Mouse (Mus musculus) E14TG2a.4 (cell line): Measurements from ENCODE around the gene Tbk1.

Source experiments
- H3K27me3 ChIP-seq: 2 replicates; pipeline ENCODE4 v1.6.1; 2014; ENCODE audit warnings: low read length, control low read depth; ENCODE audit not compliant: insufficient read depth
- H3K36me3 ChIP-seq: 2 replicates; pipeline ENCODE4 v1.6.1; 2014; ENCODE audit warnings: low read length, control low read depth; ENCODE audit not compliant: insufficient read depth
- H3K4me1 ChIP-seq: replicated peaks from 2 replicates; pipeline ENCODE4 v1.6.1; 2014; ENCODE audit warnings: low read depth, low read length, control low read depth
- H3K4me3 ChIP-seq: replicated peaks from 2 replicates; pipeline ENCODE4 v1.5.1; 2014; ENCODE audit warnings: mild to moderate bottlenecking, low read length
- H3K9me3 ChIP-seq: 2 replicates; pipeline ENCODE4 v1.6.1; 2014; ENCODE audit warnings: low read length, control low read depth
- CTCF ChIP-seq: conservative IDR thresholded peaks from 2 replicates; pipeline ENCODE4 v1.5.1; 2014; ENCODE audit warnings: low read length
- NANOG ChIP-seq: IDR thresholded peaks from 2 replicates; pipeline ENCODE4 v1.6.1; 2014; ENCODE audit warnings: borderline replicate concordance, low read length, mixed read lengths
- POU5F1 ChIP-seq: IDR thresholded peaks from 2 replicates; pipeline ENCODE4 v1.6.1; 2014; ENCODE audit warnings: low read length, borderline replicate concordance

Gene Tbk1

DNA sequence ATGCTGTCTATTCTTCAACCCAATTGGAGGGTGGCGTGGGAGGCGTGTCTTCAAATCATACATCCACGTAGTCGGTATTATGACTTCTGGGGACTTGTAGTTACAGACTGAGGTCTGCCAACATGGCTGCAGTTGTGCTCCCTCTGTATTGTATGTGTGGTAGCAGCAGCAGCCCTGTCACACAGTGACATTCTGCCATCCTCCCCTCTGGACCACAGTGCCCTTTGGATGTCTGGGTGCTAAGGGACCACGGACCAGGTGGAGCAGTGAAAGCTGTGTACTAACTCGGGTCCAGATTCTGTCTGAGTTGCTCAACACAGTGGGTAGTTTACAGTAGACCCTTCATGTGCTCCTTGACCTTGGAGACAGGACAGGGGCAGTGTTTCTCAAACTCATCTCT, 43.0 kb downstream of the Tbk1 start:
- peaks cover 20% of the 10 kb centered on the region for H3K36me3 ChIP-seq
- H3K4me1 ChIP-seq: peaks cover 19% of the 10 kb centered on the region
- no peaks in the 10 kb centered on the region for H3K27me3 ChIP-seq
- no peaks in the 10 kb centered on the region for H3K9me3 ChIP-seq
- H3K4me3 ChIP-seq: no peak overlapping the region
- TF ChIP-seq NANOG (no peak), CTCF (no peak), POU5F1 (no peak)

GRCm38 (mm10) chr10:121542156-121542555, 44.4 kb downstream of the Tbk1 start:
- H3K4me1 ChIP-seq: peaks cover 15% of the 10 kb centered on the region
- peaks cover 18% of the 10 kb centered on the region for H3K36me3 ChIP-seq
- H3K27me3 ChIP-seq: no peaks in the 10 kb centered on the region
- H3K9me3 ChIP-seq: no peaks in the 10 kb centered on the region
- TF ChIP-seq POU5F1: no peak
- no peak for TF ChIP-seq CTCF
- no peak for TF ChIP-seq NANOG
- H3K4me3 ChIP-seq: peak overlapping the region; percentile 70

DNA sequence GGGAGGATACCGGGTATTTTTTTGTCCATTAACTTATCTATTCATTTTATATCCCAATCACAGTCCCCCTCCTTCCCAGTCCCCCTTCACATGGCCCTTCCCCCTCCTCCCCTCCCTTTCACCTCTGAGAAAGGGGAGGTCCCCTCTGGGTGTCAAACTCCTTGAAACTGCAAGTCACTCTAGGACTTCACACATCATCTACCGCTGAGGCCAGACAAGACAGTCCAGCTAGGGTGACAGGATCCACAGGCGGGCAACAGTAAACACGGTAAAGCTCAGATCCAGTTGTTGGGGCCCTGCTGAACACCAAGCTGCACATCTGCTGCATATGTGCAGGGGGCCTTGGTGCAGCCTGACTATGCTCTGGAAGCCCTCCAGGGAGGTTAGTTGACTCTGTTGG, 51.6 kb downstream of the Tbk1 start:
- no peak overlapping the region for H3K4me3 ChIP-seq
- peaks cover 25% of the 10 kb centered on the region for H3K27me3 ChIP-seq
- no peaks in the 10 kb centered on the region for H3K36me3 ChIP-seq
- H3K9me3 ChIP-seq: peaks cover 6% of the 10 kb centered on the region; the same call in 1 of the 2 replicates
- peaks cover 21% of the 10 kb centered on the region for H3K4me1 ChIP-seq
- TF ChIP-seq NANOG (no peak), CTCF (no peak), POU5F1 (no peak)

GRCm38 (mm10) chr10:121533137-121533872, 53.3 kb downstream of the Tbk1 start:
- H3K9me3 ChIP-seq: peaks cover 6% of the 10 kb centered on the region; the same call in 1 of the 2 replicates

GRCm38 (mm10) chr10:121531541-121531940, 55.0 kb downstream of the Tbk1 start:
- Histone ChIP-seq H3K27me3 (peaks cover 25% of the 10 kb centered on the region), H3K9me3 (peaks cover 6% of the 10 kb centered on the region; the same call in 1 of the 2 replicates), H3K4me1 (peaks cover 28% of the 10 kb centered on the region), H3K4me3 (no peak overlapping the region), H3K36me3 (no peaks in the 10 kb centered on the region)
- TF ChIP-seq NANOG (no peak), CTCF (no peak), POU5F1 (no peak)

More at GRCm38 (mm10) chr10:121533137-121533872, 53.3 kb downstream of the Tbk1 start:
- Histone ChIP-seq H3K36me3 (no peaks in the 10 kb centered on the region), H3K4me1 (peaks cover 21% of the 10 kb centered on the region), H3K4me3 (peak overlapping the region; percentile 45), H3K27me3 (peaks cover 25% of the 10 kb centered on the region)
- TF ChIP-seq NANOG: no peak
- no peak; the same call in 1 of the 2 replicates for TF ChIP-seq CTCF
- no peak for TF ChIP-seq POU5F1

- no peak for TF ChIP-seq CTCF
- no peak for TF ChIP-seq NANOG
- no peak for TF ChIP-seq POU5F1
- Histone ChIP-seq H3K4me1 (peaks cover 30% of the 10 kb centered on the region), H3K36me3 (no peaks in the 10 kb centered on the region), H3K4me3 (no peak overlapping the region), H3K9me3 (peaks cover 6% of the 10 kb centered on the region; the same call in 1 of the 2 replicates), H3K27me3 (peaks cover 25% of the 10 kb centered on the region)
Measured at GRCm38 (mm10) chr10:121530365-121531003, 56.1 kb downstream of the Tbk1 start.

DNA sequence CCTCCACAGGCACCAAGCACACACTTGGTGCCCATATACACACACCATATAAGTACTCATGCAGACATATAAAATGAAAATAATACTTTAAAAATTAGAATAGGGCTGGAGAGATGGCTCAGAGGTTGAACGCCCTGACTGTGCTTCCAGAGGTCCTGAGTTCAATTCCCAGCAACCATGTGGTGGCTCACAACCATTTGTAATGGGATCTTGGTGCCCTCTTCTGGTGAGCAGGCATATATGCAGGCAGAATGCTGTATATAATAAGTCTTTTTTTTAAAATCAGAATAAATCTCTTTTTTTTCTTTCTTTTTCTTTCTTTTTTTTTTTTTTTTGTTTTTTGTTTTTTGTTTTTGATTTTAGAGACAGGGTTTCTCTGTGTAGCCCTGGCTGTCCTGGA, 57.3 kb downstream of the Tbk1 start:
- no peaks in the 10 kb centered on the region for H3K9me3 ChIP-seq
- H3K4me1 ChIP-seq: peaks cover 30% of the 10 kb centered on the region
- peaks cover 23% of the 10 kb centered on the region for H3K27me3 ChIP-seq
- H3K4me3 ChIP-seq: no peak overlapping the region
- peak; percentile 50 for TF ChIP-seq CTCF
- no peak for TF ChIP-seq POU5F1
- TF ChIP-seq NANOG: no peak
- H3K36me3 ChIP-seq: no peaks in the 10 kb centered on the region

DNA sequence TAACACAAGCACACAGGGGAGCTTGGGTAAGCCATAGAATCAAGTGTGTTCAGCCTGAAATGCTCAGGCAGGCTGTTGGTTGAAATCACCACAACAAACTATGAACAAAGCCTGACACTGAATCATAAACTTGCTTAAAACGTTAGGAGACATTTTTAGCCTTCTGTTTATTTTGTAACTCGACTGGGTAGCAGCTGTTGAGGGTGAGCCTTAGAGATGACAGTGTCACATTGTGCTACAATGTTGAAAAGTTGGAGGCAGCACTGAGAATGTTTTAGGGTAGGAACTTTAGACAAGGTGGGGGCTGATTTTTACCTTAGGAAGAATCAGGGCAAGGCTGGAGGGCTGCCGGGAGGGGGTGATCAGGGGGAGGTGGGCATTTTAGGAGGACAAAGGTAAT, 58.1 kb downstream of the Tbk1 start:
- Histone ChIP-seq H3K4me1 (peaks cover 27% of the 10 kb centered on the region), H3K27me3 (peaks cover 18% of the 10 kb centered on the region), H3K9me3 (no peaks in the 10 kb centered on the region), H3K36me3 (no peaks in the 10 kb centered on the region), H3K4me3 (no peak overlapping the region)
- no peak for TF ChIP-seq NANOG
- TF ChIP-seq POU5F1: no peak
- no peak for TF ChIP-seq CTCF

GRCm38 (mm10) chr10:121527114-121527513, 59.5 kb downstream of the Tbk1 start:
- no peak for TF ChIP-seq POU5F1
- TF ChIP-seq CTCF: no peak
- TF ChIP-seq NANOG: no peak
- H3K4me1 ChIP-seq: peaks cover 16% of the 10 kb centered on the region
- no peaks in the 10 kb centered on the region for H3K9me3 ChIP-seq
- no peak overlapping the region for H3K4me3 ChIP-seq
- H3K36me3 ChIP-seq: no peaks in the 10 kb centered on the region
- peaks cover 12% of the 10 kb centered on the region; the same call in 1 of the 2 replicates for H3K27me3 ChIP-seq
